Mouse (Mus musculus) stomach, embryonic 14.5 days (tissue): ENCODE data around the gene Oit1. TPM values are rescaled to one million over a fixed set of nuclear protein-coding genes. Genes with fewer than 3 reads are reported as not detected.

Source experiments
- ATAC-seq: fragments of 200-750 bp; cut with Nextera tagmentation; 2 replicates; pipeline ENCODE4 v1.8.0; 2017; ENCODE audit warnings: low read depth, moderate TSS enrichment; ENCODE audit not compliant: insufficient number of reproducible peaks, insufficient read depth, low FRiP score
- H3K27ac ChIP-seq: fragments of 300-500 bp; sonication (generic); 2 replicates; pipeline ENCODE4 v1.5.1; 2014; ENCODE audit warnings: mild to moderate bottlenecking, low read length, moderate library complexity, mixed read lengths
- H3K27me3 ChIP-seq: fragments of 300-500 bp; sonication (generic); 2 replicates; pipeline ENCODE4 v1.6.1; 2014; ENCODE audit warnings: low read length, control low read depth, mixed read lengths; ENCODE audit not compliant: control insufficient read depth, insufficient read depth
- H3K36me3 ChIP-seq: fragments of 300-500 bp; sonication (generic); 2 replicates; pipeline ENCODE4 v1.6.1; 2014; ENCODE audit warnings: mild to moderate bottlenecking, control low read depth, low read length, moderate library complexity, mixed read lengths; ENCODE audit not compliant: control insufficient read depth, insufficient read depth
- H3K4me1 ChIP-seq: fragments of 300-500 bp; sonication (generic); 2 replicates; pipeline ENCODE4 v1.6.1; 2014; ENCODE audit warnings: low read length, control low read depth, mixed read lengths; ENCODE audit not compliant: control insufficient read depth, insufficient read depth
- H3K4me2 ChIP-seq: fragments of 300-500 bp; sonication (generic); replicated peaks from 2 replicates; pipeline ENCODE4 v1.6.1; 2014; ENCODE audit warnings: low read depth, low read length, control low read depth
- H3K4me3 ChIP-seq: fragments of 300-500 bp; sonication (generic); 2 replicates; pipeline ENCODE4 v1.5.1; 2014; ENCODE audit warnings: low read depth, low read length, control low read depth
- H3K9ac ChIP-seq: fragments of 300-500 bp; sonication (generic); replicated peaks from 2 replicates; pipeline ENCODE4 v1.6.1; 2014; ENCODE audit warnings: low read depth, mild to moderate bottlenecking, control low read depth, low read length, moderate library complexity, mixed read lengths
- H3K9me3 ChIP-seq: fragments of 300-500 bp; sonication (generic); 2 replicates; pipeline ENCODE4 v1.6.1; 2016; ENCODE audit warnings: low read depth, low read length, control low read depth; ENCODE audit not compliant: control insufficient read depth
- WGBS: fragments of 180-500 bp; shearing (Covaris S2); extraction: QIAGEN DNeasy Blood & Tissue Kit; methylation state at CpG from one replicate; pipeline ENCODE4 v1.1.7; 2014; 5-methylcytosine and 5-hydroxymethylcytosine counted together
- polyA plus RNA-seq: library from polyadenylated mRNA; unstranded; fragments of >200 nt; fragmentation: Nextera tagmentation; extraction: Ambion mirVana; gene quantifications from 2 replicates; pipeline ENCODE4 v1.2.1, GENCODE M21; 2014

Gene Oit1
- polyA plus RNA-seq, 1 experiment from 2014 or later: 13.1 TPM

GRCm38 (mm10) chr14:8304082-8304481 lies 74.5 kb downstream of the Oit1 start:
- ATAC-seq: no peak
- H3K9me3 ChIP-seq: no peaks in the 10 kb centered on the region
- no peak overlapping the region for H3K9ac ChIP-seq
- no peak overlapping the region for H3K4me2 ChIP-seq
- no peak overlapping the region for H3K27ac ChIP-seq
- no peak overlapping the region for H3K4me3 ChIP-seq
- H3K27me3 ChIP-seq: no peaks in the 10 kb centered on the region
- no peaks in the 10 kb centered on the region for H3K36me3 ChIP-seq
- H3K4me1 ChIP-seq: no peaks in the 10 kb centered on the region

- Histone ChIP-seq H3K4me1 (no peaks in the 10 kb centered on the region), H3K9ac (no peak overlapping the region), H3K4me2 (no peak overlapping the region), H3K27me3 (no peaks in the 10 kb centered on the region), H3K9me3 (no peaks in the 10 kb centered on the region), H3K36me3 (no peaks in the 10 kb centered on the region), H3K27ac (no peak overlapping the region), H3K4me3 (no peak overlapping the region)
- ATAC-seq: no peak
- 18% methylated on average over 10 of the region's 10 CpGs for WGBS
Observed at GRCm38 (mm10) chr14:8302687-8303086, 75.9 kb downstream of the Oit1 start.

GRCm38 (mm10) chr14:8300281-8300680 lies 78.3 kb downstream of the Oit1 start:
- H3K9ac ChIP-seq: no peak overlapping the region
- H3K9me3 ChIP-seq: no peaks in the 10 kb centered on the region
- H3K27me3 ChIP-seq: no peaks in the 10 kb centered on the region
- WGBS: 33% methylated on average over 8 of the region's 8 CpGs
- no peaks in the 10 kb centered on the region for H3K4me1 ChIP-seq
- H3K4me2 ChIP-seq: no peak overlapping the region
- no peak overlapping the region for H3K4me3 ChIP-seq
- H3K27ac ChIP-seq: no peak overlapping the region
- no peaks in the 10 kb centered on the region for H3K36me3 ChIP-seq
- ATAC-seq: no peak

Other genes with a start within 250 kb of the Oit1 start
- 177 and 185 TPM in 2 replicates for gene Pdhb, start 205.7 kb downstream of the Oit1 start, polyA plus RNA-seq
- 4.8 and 7.1 TPM in 2 replicates for gene Kctd6, start 164.6 kb downstream of the Oit1 start, polyA plus RNA-seq
- 0.34 TPM in 1 of 2 replicates, not detected in the other for gene Acox2, start 119.4 kb downstream of the Oit1 start, polyA plus RNA-seq
- gene Fam107a, start 60.7 kb downstream of the Oit1 start, polyA plus RNA-seq: 0.30 and 0.43 TPM in 2 replicates